Mouse (Mus musculus) cerebellum, adult 11 months (tissue): ENCODE measurements around the gene Rdx.

Source experiments
- DNase-seq: peaks from one replicate; pipeline ENCODE4 v3.0.0; 2022

Gene Rdx

DNA sequence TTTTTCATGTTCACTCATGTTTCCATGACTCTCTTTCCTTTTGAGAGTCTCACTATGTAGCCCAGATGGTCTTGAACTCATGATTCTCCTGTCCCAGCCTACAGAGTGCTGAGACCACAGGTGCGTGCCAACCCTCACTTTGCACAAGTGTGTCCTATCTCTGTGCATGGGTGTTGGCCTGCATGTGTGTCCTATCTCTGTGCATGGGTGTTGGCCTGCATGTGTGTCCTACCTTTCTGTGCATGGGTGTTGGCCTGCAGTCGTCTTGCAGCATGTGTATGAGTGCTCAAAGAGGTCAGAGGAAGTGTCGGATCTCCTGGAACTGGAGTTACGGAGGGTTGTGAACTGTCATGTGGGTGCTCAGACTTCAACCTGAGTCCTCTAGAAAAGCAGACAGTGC is 72.2 kb downstream of the Rdx start:
- no peak for DNase-seq

GRCm38 (mm10) chr9:52125225-52125624 is 78.3 kb downstream of the Rdx start:
- DNase-seq, result no peak

DNA sequence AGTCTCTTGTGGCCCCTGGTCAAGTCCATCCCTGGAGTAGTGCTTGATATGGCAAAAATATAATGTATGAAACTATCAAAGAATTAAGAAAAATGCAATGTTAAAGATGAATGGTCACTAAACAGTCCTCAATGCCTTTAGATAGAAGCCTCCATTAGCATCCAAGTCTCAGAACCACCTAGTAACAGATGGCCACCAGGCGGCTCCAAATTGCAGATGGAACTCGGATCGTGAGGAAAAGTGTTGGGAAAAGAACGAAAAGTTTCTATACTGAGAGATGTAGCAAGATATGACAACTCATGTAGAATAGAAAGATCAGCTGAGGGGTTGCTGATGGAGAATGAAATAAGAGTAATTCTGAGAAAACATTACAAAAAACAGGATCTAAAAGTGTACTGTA is 83.4 kb downstream of the Rdx start:
- DNase-seq, result no peak

DNA sequence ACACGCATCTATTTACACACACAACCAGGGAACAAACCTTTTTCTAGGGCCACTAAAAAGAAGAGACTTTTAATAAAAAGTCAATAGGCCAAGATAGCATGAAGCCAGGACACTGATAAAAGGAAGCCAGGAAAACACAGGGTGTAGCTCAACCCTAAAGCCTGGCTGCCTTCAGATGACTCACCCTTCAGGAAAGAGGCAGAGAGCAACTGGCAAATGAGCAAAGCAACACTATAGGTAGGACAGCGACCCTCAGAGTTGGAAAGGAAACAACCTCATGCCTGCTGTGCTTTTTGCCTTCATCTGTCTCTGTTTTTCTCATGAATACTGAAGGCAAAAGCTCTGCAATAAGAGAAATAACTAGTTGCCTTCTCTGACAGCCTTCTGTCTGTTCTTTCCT is 85.8 kb downstream of the Rdx start:
- no peak for DNase-seq
